Mouse (Mus musculus) gastrocnemius, postnatal 10 days (tissue): ENCODE data around the gene Rap2a. TPM values are rescaled to one million over a fixed set of nuclear protein-coding genes. Genes with fewer than 3 reads are reported as not detected.

Experiments
- DNase-seq: peaks from one replicate; pipeline ENCODE4 v3.0.0; 2021; ENCODE audit warnings: mixed read lengths
- long read RNA-seq, 2 experiments: library from polyadenylated mRNA; stranded (forward); transcript quantifications; one replicate each; pipeline ENCODE4 v2.0.0; 2021
- total RNA-seq, 2 experiments: library from RNA; stranded (reverse); gene quantifications; 2 replicates each; pipeline ENCODE4 v1.2.3; 2021

The Rap2a gene
- total RNA-seq = 10 to 100 TPM; 13.1 to 15.7 TPM
- long read RNA-seq, experiment 1, full-length matches to known transcripts = 43 of 50 reads
- long read RNA-seq, experiment 1, partial matches to known transcripts = 5 of 50 reads
- long read RNA-seq, experiment 1, other reads (novel, unspliced or antisense) = 2 of 50 reads
- long read RNA-seq, experiment 2, full-length matches to known transcripts = 21 of 24 reads
- long read RNA-seq, experiment 2, partial matches to known transcripts = 2 of 24 reads
- long read RNA-seq, experiment 2, other reads (novel, unspliced or antisense) = 1 of 24 reads

GRCm38 (mm10) chr14:120477982-120478568 lies at the start of gene Rap2a:
Gene Rap2a, plus strand, starts transcription at chr14:120478444.
- peak; percentile 94 for DNase-seq

- DNase-seq = no peak
These were observed 49.7 kb upstream of the Rap2a start for GRCm38 (mm10) chr14:120428497-120428896.

GRCm38 (mm10) chr14:120432773-120433172 lies 45.5 kb upstream of the Rap2a start:
- DNase-seq = no peak

- DNase-seq = no peak
These were observed 44.3 kb upstream of the Rap2a start for GRCm38 (mm10) chr14:120433931-120434398.

GRCm38 (mm10) chr14:120434831-120435230 lies 43.4 kb upstream of the Rap2a start:
- DNase-seq = no peak

- DNase-seq = no peak
These were observed 37.5 kb upstream of the Rap2a start for GRCm38 (mm10) chr14:120440716-120441115.

GRCm38 (mm10) chr14:120441256-120441655 lies 37.0 kb upstream of the Rap2a start:
- no peak for DNase-seq

GRCm38 (mm10) chr14:120441836-120442235 lies 36.4 kb upstream of the Rap2a start:
- DNase-seq = no peak

- no peak for DNase-seq
These were observed 24.0 kb upstream of the Rap2a start for GRCm38 (mm10) chr14:120454221-120454620.

GRCm38 (mm10) chr14:120463938-120464727 lies 14.1 kb upstream of the Rap2a start:
- DNase-seq = no peak

GRCm38 (mm10) chr14:120466816-120467215 lies 11.4 kb upstream of the Rap2a start:
- no peak for DNase-seq

- DNase-seq = no peak
These were observed 9.0 kb upstream of the Rap2a start for GRCm38 (mm10) chr14:120469126-120469790.

GRCm38 (mm10) chr14:120476186-120476697 lies 2.0 kb upstream of the Rap2a start:
- no peak for DNase-seq

- peak; percentile 99 for DNase-seq
These were observed 809 bp upstream of the Rap2a start for GRCm38 (mm10) chr14:120477288-120477981.

- DNase-seq = peak; percentile 37
These were observed 547 bp downstream of the Rap2a start for GRCm38 (mm10) chr14:120478641-120479341.

- DNase-seq = no peak
These were observed 2.2 kb downstream of the Rap2a start for GRCm38 (mm10) chr14:120480341-120480900.

- DNase-seq = no peak
These were observed 2.7 kb downstream of the Rap2a start for GRCm38 (mm10) chr14:120480927-120481326.

GRCm38 (mm10) chr14:120484561-120484960 lies 6.3 kb downstream of the Rap2a start:
- DNase-seq = no peak

GRCm38 (mm10) chr14:120496284-120496683 lies 18.0 kb downstream of the Rap2a start:
- DNase-seq = no peak

GRCm38 (mm10) chr14:120496827-120497226 lies 18.6 kb downstream of the Rap2a start:
- DNase-seq = no peak

GRCm38 (mm10) chr14:120499096-120499495 lies 20.9 kb downstream of the Rap2a start:
- DNase-seq = no peak
